Mouse (Mus musculus): ENCODE measurements around the gene Zfp148. TPM values are rescaled to one million over a fixed set of nuclear protein-coding genes. Genes with fewer than 3 reads are reported as not detected.

Gene Zfp148
- polyA plus RNA-seq, 1 experiment from 2014 or later = 62.3 TPM

DNA sequence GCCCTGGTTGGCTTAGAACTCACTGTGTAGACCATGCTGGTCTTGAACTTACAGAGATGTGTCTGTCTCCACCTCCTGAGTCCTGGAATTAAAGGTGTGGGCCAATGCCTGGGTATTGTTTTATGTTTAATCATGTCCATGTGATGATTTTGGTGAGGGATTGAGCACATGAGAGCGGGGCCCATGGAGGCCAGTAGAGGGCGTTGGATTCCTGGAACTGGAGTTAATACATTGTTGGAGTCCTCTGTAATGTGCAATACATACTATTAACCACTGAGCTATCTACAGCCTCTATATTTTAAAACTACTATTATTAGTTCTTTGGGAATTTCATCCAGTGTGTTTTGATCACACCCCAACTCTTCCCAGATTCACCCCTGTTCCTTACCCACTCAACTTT, 163.7 kb downstream of the Zfp148 start:
- no peaks in the 10 kb centered on the region for H3K36me3 ChIP-seq

DNA sequence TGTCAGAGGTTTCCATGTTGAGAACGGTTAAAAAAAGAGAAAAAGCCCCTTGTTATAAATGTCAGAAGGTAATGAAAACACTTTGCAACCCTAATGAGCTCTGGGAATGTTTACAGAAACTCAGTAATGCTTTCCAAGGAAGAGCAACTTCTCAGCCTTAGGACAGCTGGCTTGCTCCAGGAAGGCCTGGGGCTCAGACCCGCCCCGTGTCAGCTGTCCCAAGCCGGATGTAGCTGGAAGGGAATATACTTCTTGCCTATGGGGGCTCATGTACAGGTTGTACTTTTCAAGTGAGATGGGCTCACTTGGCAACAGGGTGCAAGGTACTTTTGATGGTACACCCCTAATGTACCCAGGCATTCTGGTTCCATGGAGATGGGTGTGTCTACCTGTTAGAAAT, 164.9 kb downstream of the Zfp148 start:
- H3K4me1 ChIP-seq = no peaks in the 10 kb centered on the region
- H3K36me3 ChIP-seq = no peaks in the 10 kb centered on the region
- 78% methylated on average over 4 of the region's 4 CpGs for WGBS
- no peak overlapping the region for H3K27ac ChIP-seq
- H3K27me3 ChIP-seq = no peaks in the 10 kb centered on the region
- no peaks in the 10 kb centered on the region for H3K9me3 ChIP-seq
- H3K4me3 ChIP-seq = no peak overlapping the region
- H3K9ac ChIP-seq = no peak overlapping the region
- no peak overlapping the region for H3K4me2 ChIP-seq
- no peak for ATAC-seq (ENCODE audit: insufficient number of reproducible peaks, insufficient read depth, low FRiP score, low TSS enrichment, low read depth)

More for the DNA sequence above, 163.7 kb downstream of the Zfp148 start:
- Histone ChIP-seq H3K4me1 (no peaks in the 10 kb centered on the region), H3K4me3 (no peak overlapping the region), H3K9ac (no peak overlapping the region), H3K27me3 (no peaks in the 10 kb centered on the region), H3K9me3 (no peaks in the 10 kb centered on the region), H3K4me2 (no peak overlapping the region), H3K27ac (no peak overlapping the region)
- WGBS = 95% methylated on average over 2 of the region's 2 CpGs
- ATAC-seq (ENCODE audit: insufficient number of reproducible peaks, insufficient read depth, low FRiP score, low TSS enrichment, low read depth) = no peak

GRCm38 (mm10) chr16:33553689-33554342, 173.2 kb downstream of the Zfp148 start:
- Histone ChIP-seq H3K36me3 (no peaks in the 10 kb centered on the region), H3K4me3 (no peak overlapping the region), H3K27ac (no peak overlapping the region), H3K4me2 (no peak overlapping the region), H3K9ac (no peak overlapping the region), H3K9me3 (no peaks in the 10 kb centered on the region), H3K27me3 (no peaks in the 10 kb centered on the region), H3K4me1 (peaks cover 12% of the 10 kb centered on the region; the same call in 1 of the 2 replicates)
- ATAC-seq (ENCODE audit: insufficient number of reproducible peaks, insufficient read depth, low FRiP score, low TSS enrichment, low read depth) = no peak
- WGBS = 71% methylated on average over 9 of the region's 9 CpGs

Other genes starting within 250 kb of the Zfp148 start
- 17.2 and 17.8 TPM in 2 replicates for gene Osbpl11, start 195.8 kb upstream of the Zfp148 start, polyA plus RNA-seq (2015; fragmentation: Nextera tagmentation; extraction: Ambion mirVana)
- gene Snx4, start 129.4 kb upstream of the Zfp148 start, polyA plus RNA-seq (2015; fragmentation: Nextera tagmentation; extraction: Ambion mirVana) = 82.7 and 94.7 TPM in 2 replicates
- 0.32 and 0.89 TPM in 2 replicates for gene Slc12a8, start 136.5 kb downstream of the Zfp148 start, polyA plus RNA-seq (2015; fragmentation: Nextera tagmentation; extraction: Ambion mirVana)

Measured in embryonic facial prominence, embryonic 13.5 days (tissue).